Mouse (Mus musculus) midbrain, postnatal 0 days (tissue): ENCODE results near the gene Rubcnl. TPM values are rescaled to one million over a fixed set of nuclear protein-coding genes. Genes with fewer than 3 reads are reported as not detected.

Source experiments
- ATAC-seq: fragments of 200-750 bp; cut with Nextera tagmentation; 2 replicates; pipeline ENCODE4 v1.8.0; 2017; ENCODE audit warnings: moderate number of reproducible peaks, mild to moderate bottlenecking, moderate TSS enrichment, moderate library complexity; ENCODE audit not compliant: low FRiP score
- DNase-seq: peaks from one replicate; pipeline ENCODE4 v3.0.0-alpha.2; 2015; ENCODE audit warnings: low spot score
- H3K27ac ChIP-seq: fragments of 300-500 bp; sonication (generic); 2 replicates; pipeline ENCODE4 v1.5.1; 2014; ENCODE audit warnings: low read depth, mild to moderate bottlenecking, low read length, mixed read lengths
- H3K27me3 ChIP-seq: fragments of 300-500 bp; sonication (generic); 2 replicates; pipeline ENCODE4 v1.6.1; 2014; ENCODE audit warnings: low read length, control low read depth, mixed read lengths; ENCODE audit not compliant: insufficient read depth
- H3K36me3 ChIP-seq: fragments of 300-500 bp; sonication (generic); 2 replicates; pipeline ENCODE4 v1.6.1; 2014; ENCODE audit warnings: low read length, control low read depth, mixed read lengths; ENCODE audit not compliant: insufficient read depth
- H3K4me1 ChIP-seq: fragments of 300-500 bp; sonication (generic); 2 replicates; pipeline ENCODE4 v1.6.1; 2014; ENCODE audit warnings: mild to moderate bottlenecking, control low read depth, antibody characterized with exemption, low read length, mixed read lengths; ENCODE audit not compliant: insufficient read depth
- H3K4me2 ChIP-seq: fragments of 300-500 bp; sonication (generic); 2 replicates; pipeline ENCODE4 v1.6.1; 2014; ENCODE audit warnings: low read depth, mild to moderate bottlenecking, low read length, mixed read lengths; ENCODE audit not compliant: poor library complexity, severe bottlenecking
- H3K4me3 ChIP-seq: fragments of 300-500 bp; sonication (generic); 2 replicates; pipeline ENCODE4 v1.5.1; 2014; ENCODE audit warnings: low read depth, mild to moderate bottlenecking, low read length, moderate library complexity
- H3K9ac ChIP-seq: fragments of 300-500 bp; sonication (generic); replicated peaks from 2 replicates; pipeline ENCODE4 v1.6.1; 2014; ENCODE audit warnings: mild to moderate bottlenecking, low read length, moderate library complexity, mixed read lengths; ENCODE audit not compliant: poor library complexity, severe bottlenecking
- H3K9me3 ChIP-seq: fragments of 300-500 bp; sonication (generic); 2 replicates; pipeline ENCODE4 v1.6.1; 2016; ENCODE audit warnings: low read length, control low read depth
- CTCF ChIP-seq: IDR thresholded peaks from 2 replicates; pipeline ENCODE4 v1.5.1; 2016; ENCODE audit warnings: antibody characterized with exemption, mild to moderate bottlenecking
- WGBS: fragments of 180-500 bp; shearing (Covaris S2); extraction: QIAGEN DNeasy Blood & Tissue Kit; methylation state at CpG from one replicate; pipeline ENCODE4 v1.1.7; 2014; 5-methylcytosine and 5-hydroxymethylcytosine counted together
- polyA plus RNA-seq: library from polyadenylated mRNA; unstranded; fragments of >200 nt; fragmentation: Nextera tagmentation; extraction: Ambion mirVana; gene quantifications from 2 replicates; pipeline ENCODE4 v1.2.1, GENCODE M21; 2015
- total RNA-seq: library from RNA; depleted of rRNA; stranded (reverse); fragments of >200 nt; gene quantifications from 2 replicates; pipeline ENCODE4 v1.2.3, GENCODE M21; 2014

The Rubcnl gene
- total and polyA plus RNA-seq, 2 experiments from 2014 or later = 0.11 to 0.15 TPM

- Histone ChIP-seq H3K9me3 (no peaks in the 10 kb centered on the region), H3K4me2 (no peak overlapping the region), H3K27me3 (no peaks in the 10 kb centered on the region), H3K4me1 (no peaks in the 10 kb centered on the region), H3K4me3 (no peak overlapping the region), H3K9ac (no peak overlapping the region), H3K27ac (no peak overlapping the region), H3K36me3 (no peaks in the 10 kb centered on the region)
- DNase-seq (no peak), ATAC-seq (no peak)
- TF ChIP-seq CTCF = no peak
- 72% methylated on average over 4 of the region's 4 CpGs for WGBS
Observed at GRCm38 (mm10) chr14:75010346-75010745, 5.5 kb upstream of the Rubcnl start.

GRCm38 (mm10) chr14:75010986-75011655, 4.7 kb upstream of the Rubcnl start:
- H3K27me3 ChIP-seq = 0 out of 2 replicates have a peak, but pooled peaks cover under 1% of the 10 kb centered on the region
- H3K27ac ChIP-seq = no peak overlapping the region
- no peaks in the 10 kb centered on the region for H3K9me3 ChIP-seq
- WGBS = 39% methylated on average over 8 of the region's 8 CpGs
- peak; percentile 13; the same call in 1 of the 2 replicates for TF ChIP-seq CTCF
- DNase-seq (peak; percentile 49), ATAC-seq (no peak)
- H3K9ac ChIP-seq = no peak overlapping the region
- H3K4me2 ChIP-seq = no peak overlapping the region
- no peaks in the 10 kb centered on the region for H3K4me1 ChIP-seq
- H3K36me3 ChIP-seq = no peaks in the 10 kb centered on the region
- no peak overlapping the region for H3K4me3 ChIP-seq

DNA sequence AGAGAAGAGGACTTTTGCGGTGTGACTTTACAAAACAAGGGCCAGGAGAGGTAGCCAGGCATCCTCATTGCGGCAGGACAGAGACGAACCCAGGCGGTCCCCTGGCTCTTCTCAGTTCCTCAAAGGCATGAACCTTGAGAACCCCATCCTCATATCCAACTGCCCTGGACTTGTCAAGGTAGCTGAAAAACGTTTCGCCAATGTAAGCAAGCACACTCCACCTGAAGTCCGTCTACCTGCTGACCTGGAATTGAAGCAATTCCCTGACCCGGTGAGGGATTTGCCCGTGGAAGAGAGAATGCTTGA, 841 bp downstream of the Rubcnl start:
- TF ChIP-seq CTCF = no peak
- Histone ChIP-seq H3K27me3 (0 out of 2 replicates have a peak, but pooled peaks cover 3% of the 10 kb centered on the region), H3K27ac (no peak overlapping the region), H3K4me2 (peak overlapping the region; percentile 93), H3K9me3 (no peaks in the 10 kb centered on the region), H3K4me1 (0 out of 2 replicates have a peak, but pooled peaks cover 2% of the 10 kb centered on the region), H3K9ac (no peak overlapping the region), H3K36me3 (no peaks in the 10 kb centered on the region), H3K4me3 (peak overlapping the region; percentile 46)
- 71% methylated on average over 9 of the region's 9 CpGs for WGBS
- ATAC-seq (no peak), DNase-seq (no peak)

GRCm38 (mm10) chr14:75017277-75017676, 1.4 kb downstream of the Rubcnl start:
- H3K27me3 ChIP-seq = 0 out of 2 replicates have a peak, but pooled peaks cover 3% of the 10 kb centered on the region
- no peak for DNase-seq
- H3K4me1 ChIP-seq = 0 out of 2 replicates have a peak, but pooled peaks cover 2% of the 10 kb centered on the region
- no peaks in the 10 kb centered on the region for H3K36me3 ChIP-seq
- no peak overlapping the region for H3K4me2 ChIP-seq
- H3K27ac ChIP-seq = no peak overlapping the region
- TF ChIP-seq CTCF = no peak
- ATAC-seq = no peak
- 91% methylated on average over 7 of the region's 7 CpGs for WGBS
- no peak overlapping the region for H3K4me3 ChIP-seq
- no peak overlapping the region for H3K9ac ChIP-seq
- no peaks in the 10 kb centered on the region for H3K9me3 ChIP-seq

DNA sequence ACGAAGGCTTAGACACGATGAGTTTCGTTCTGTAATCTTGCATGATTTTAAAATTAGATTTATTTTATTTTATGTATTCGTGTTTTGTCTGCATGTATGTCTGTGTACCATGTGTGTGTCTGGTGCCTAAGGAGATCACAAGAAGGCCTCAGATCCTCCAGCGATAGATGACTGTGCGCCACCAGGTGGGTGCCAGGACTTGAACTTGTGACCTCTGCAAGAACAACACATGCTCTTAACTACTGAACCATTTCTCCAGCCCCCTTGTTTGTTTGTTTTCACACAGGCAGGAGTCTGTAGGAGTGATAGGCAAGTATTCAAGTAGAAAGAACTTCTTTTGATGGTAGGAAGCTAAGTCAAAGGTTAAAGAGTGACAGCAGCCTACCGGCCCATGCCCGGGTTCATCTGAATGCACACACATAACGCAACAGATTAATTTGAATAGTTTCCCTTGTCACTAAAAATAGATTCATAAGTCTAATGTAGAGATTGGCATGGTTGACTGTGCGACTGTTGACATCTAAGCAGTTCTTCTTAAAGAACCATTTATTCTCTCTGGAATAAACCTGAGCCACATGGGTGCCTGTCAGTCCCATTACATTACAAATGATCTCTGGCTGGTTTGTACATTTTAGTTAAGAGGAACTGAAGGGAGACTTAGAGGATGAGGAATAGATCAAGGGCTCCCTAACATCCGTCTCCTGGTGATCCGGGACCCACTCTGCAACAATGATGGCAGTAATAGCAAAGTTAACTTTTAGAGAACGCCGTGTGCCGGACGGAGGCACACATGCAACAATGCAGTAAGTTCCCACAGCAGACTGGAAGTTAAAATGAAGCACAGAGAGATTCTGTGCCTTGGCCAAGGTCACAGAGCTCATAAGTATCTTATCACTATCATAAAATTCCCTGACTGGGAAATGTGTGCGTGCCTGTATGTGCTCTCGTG, 2.3 kb downstream of the Rubcnl start:
- no peaks in the 10 kb centered on the region for H3K36me3 ChIP-seq
- no peak overlapping the region for H3K4me3 ChIP-seq
- no peaks in the 10 kb centered on the region for H3K9me3 ChIP-seq
- WGBS = 91% methylated on average over 18 of the region's 18 CpGs
- no peak for ATAC-seq
- H3K27ac ChIP-seq = no peak overlapping the region
- H3K9ac ChIP-seq = no peak overlapping the region
- no peak overlapping the region for H3K4me2 ChIP-seq
- H3K27me3 ChIP-seq = 0 out of 2 replicates have a peak, but pooled peaks cover 3% of the 10 kb centered on the region
- no peak for DNase-seq
- H3K4me1 ChIP-seq = 0 out of 2 replicates have a peak, but pooled peaks cover 2% of the 10 kb centered on the region
- TF ChIP-seq CTCF = no peak

DNA sequence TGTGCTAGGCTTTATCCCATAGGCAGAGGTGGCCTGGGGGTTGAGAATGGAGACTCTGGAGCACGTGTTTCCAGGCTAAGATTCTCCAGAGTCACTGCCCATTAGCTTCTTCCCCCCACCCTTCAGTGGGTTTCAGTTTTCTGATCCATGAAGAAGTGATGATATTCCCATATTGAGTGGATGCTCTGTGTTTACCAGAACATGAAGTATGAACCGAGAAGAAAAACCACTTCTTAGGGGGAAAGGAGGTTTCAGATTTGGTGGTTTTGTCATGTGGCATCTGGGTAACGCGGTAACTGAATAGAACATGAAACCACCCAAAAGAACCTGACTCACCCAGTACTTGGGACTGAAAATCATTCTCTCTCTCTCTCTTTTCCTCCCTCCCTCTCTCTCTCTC, 3.0 kb downstream of the Rubcnl start:
- Histone ChIP-seq H3K4me2 (no peak overlapping the region), H3K9me3 (no peaks in the 10 kb centered on the region), H3K27ac (no peak overlapping the region), H3K9ac (no peak overlapping the region), H3K4me3 (no peak overlapping the region), H3K4me1 (0 out of 2 replicates have a peak, but pooled peaks cover 2% of the 10 kb centered on the region), H3K27me3 (0 out of 2 replicates have a peak, but pooled peaks cover 3% of the 10 kb centered on the region), H3K36me3 (no peaks in the 10 kb centered on the region)
- ATAC-seq = no peak
- no peak for DNase-seq
- no peak for TF ChIP-seq CTCF
- WGBS = 81% methylated on average over 4 of the region's 4 CpGs
